Mouse (Mus musculus) mouse embryonic stem cell (cell line): ENCODE measurements at regions not wholly inside any gene's neighbourhood (a gene's known extent, or its start where the extent isn't known, plus 50 kb on each side); places are given as distances from the start of the nearest gene placed in this dataset.

Experiments
- in situ Hi-C, 2 experiments: fragments of 300-500 bp; cut with MboI; formaldehyde crosslinking; loops; 1 replicate in 1 of 2; 3 replicates in 1 of 2; pipeline ENCODE4 v1.14.3; 2019 to 2020; ENCODE audit warnings: low sequenced_read_pairs in 2 of 2, low pct_unique_long_range_greater_than_20kb in 1 of 2, mixed read lengths in 1 of 2; ENCODE audit not compliant: unreplicated experiment in 1 of 2

GRCm38 (mm10) chr17:43206701-43207470 lies 63.2 kb upstream of the Adgrf1 start:
- in situ Hi-C loops: no loop called here

- in situ Hi-C loops: no loop called here
Measured at GRCm38 (mm10) chr17:43209727-43210126, 60.4 kb upstream of the Adgrf1 start.

- in situ Hi-C loops: no loop called here
Measured at GRCm38 (mm10) chr17:43214038-43214437, 56.1 kb upstream of the Adgrf1 start.

- in situ Hi-C loops: loop anchor here in 1 of 2 experiments (10.0 kb wide), 1 partner anchor 205 kb away; the partner anchor contains the start of gene Tnfrsf21
Measured at GRCm38 (mm10) chr17:43219636-43220035, 50.5 kb upstream of the Adgrf1 start.
